Mouse (Mus musculus): ENCODE measurements at regions not wholly inside any gene's neighbourhood (a gene's known extent, or its start where the extent isn't known, plus 50 kb on each side); places are given as distances from the start of the nearest gene placed in this dataset.
"Not testable (repeated sequence)": the region's sequence is repeated elsewhere in the genome, so short reads cannot be mapped to it uniquely, and the experiment has no call there.

- in situ Hi-C loops (cut with MboI, MseI) = no loop called here
Observed at GRCm38 (mm10) chr14:74201710-74202109, 438.9 kb upstream of the Htr2a start.

- in situ Hi-C loops (cut with MboI, MseI) = no loop called here
Observed at GRCm38 (mm10) chr14:74205011-74205410, 435.6 kb upstream of the Htr2a start.

GRCm38 (mm10) chr14:74217914-74218446 lies 422.7 kb upstream of the Htr2a start:
- in situ Hi-C loops (cut with MboI, MseI) = no loop called here

- in situ Hi-C loops (cut with MboI, MseI) = no loop called here
Observed at GRCm38 (mm10) chr14:74219761-74220160, 420.9 kb upstream of the Htr2a start.

- in situ Hi-C loops (cut with MboI, MseI) = no loop called here
Observed at GRCm38 (mm10) chr14:74222093-74222492, 418.5 kb upstream of the Htr2a start.

GRCm38 (mm10) chr14:74229560-74230187 lies 411.0 kb upstream of the Htr2a start:
- in situ Hi-C loops (cut with MboI, MseI) = no loop called here

- in situ Hi-C loops (cut with MboI, MseI) = no loop called here
Observed at GRCm38 (mm10) chr14:74240212-74240611, 400.4 kb upstream of the Htr2a start.

GRCm38 (mm10) chr14:74249263-74249878 lies 391.3 kb upstream of the Htr2a start:
- in situ Hi-C loops (cut with MboI, MseI) = no loop called here

GRCm38 (mm10) chr14:74250021-74250420 lies 390.6 kb upstream of the Htr2a start:
- in situ Hi-C loops (cut with MboI, MseI) = no loop called here

- in situ Hi-C loops (cut with MboI, MseI) = no loop called here
Observed at GRCm38 (mm10) chr14:74252189-74253145, 388.2 kb upstream of the Htr2a start.

- in situ Hi-C loops (cut with MboI, MseI) = no loop called here
Observed at GRCm38 (mm10) chr14:74255000-74255399, 385.6 kb upstream of the Htr2a start.

- in situ Hi-C loops (cut with MboI, MseI) = no loop called here
Observed at GRCm38 (mm10) chr14:74259437-74259836, 381.2 kb upstream of the Htr2a start.

- in situ Hi-C loops (cut with MboI, MseI) = no loop called here
Observed at GRCm38 (mm10) chr14:74267086-74267485, 373.6 kb upstream of the Htr2a start.

- in situ Hi-C loops (cut with MboI, MseI) = no loop called here
Observed at GRCm38 (mm10) chr14:74294560-74294959, 346.1 kb upstream of the Htr2a start.

GRCm38 (mm10) chr14:74304483-74304882 lies 336.2 kb upstream of the Htr2a start:
- in situ Hi-C loops (cut with MboI, MseI) = no loop called here

- in situ Hi-C loops (cut with MboI, MseI) = no loop called here
Observed at GRCm38 (mm10) chr14:74306717-74307307, 333.8 kb upstream of the Htr2a start.

GRCm38 (mm10) chr14:74309451-74309850 lies 331.2 kb upstream of the Htr2a start:
- in situ Hi-C loops (cut with MboI, MseI) = not testable (repeated sequence)

- in situ Hi-C loops (cut with MboI, MseI) = no loop called here
Observed at GRCm38 (mm10) chr14:74327291-74327690, 313.3 kb upstream of the Htr2a start.

- in situ Hi-C loops (cut with MboI, MseI) = no loop called here
Observed at GRCm38 (mm10) chr14:74350751-74351150, 289.9 kb upstream of the Htr2a start.

GRCm38 (mm10) chr14:74352286-74352685 lies 288.4 kb upstream of the Htr2a start:
- in situ Hi-C loops (cut with MboI, MseI) = no loop called here

- in situ Hi-C loops (cut with MboI, MseI) = no loop called here
Observed at GRCm38 (mm10) chr14:74358730-74359444, 281.8 kb upstream of the Htr2a start.

All from regulatory T cell (primary cell).